Mouse (Mus musculus) adrenal gland, postnatal 10 days (tissue): Measurements from ENCODE around the gene Rap2b. TPM values are rescaled to one million over a fixed set of nuclear protein-coding genes. Genes with fewer than 3 reads are reported as not detected.

Experiments used
- DNase-seq: peaks from one replicate; pipeline ENCODE4 v3.0.0; 2021; ENCODE audit warnings: mixed read lengths
- long read RNA-seq, 2 experiments: library from polyadenylated mRNA; stranded (forward); transcript quantifications; one replicate each; pipeline ENCODE4 v2.0.0; 2021
- total RNA-seq, 2 experiments: library from RNA; stranded (reverse); gene quantifications; 2 replicates each; pipeline ENCODE4 v1.2.3; 2021

Gene Rap2b
- 1 to 10 TPM; 5.8 to 6.4 TPM for total RNA-seq
- long read RNA-seq, experiment 1, full-length matches to known transcripts, result 10 of 10 reads
- long read RNA-seq, experiment 1, partial matches to known transcripts, result 0 of 10 reads
- long read RNA-seq, experiment 1, other reads (novel, unspliced or antisense), result 0 of 10 reads
- long read RNA-seq, experiment 2, full-length matches to known transcripts, result 2 of 2 reads
- long read RNA-seq, experiment 2, partial matches to known transcripts, result 0 of 2 reads
- long read RNA-seq, experiment 2, other reads (novel, unspliced or antisense), result 0 of 2 reads

- DNase-seq, result no peak
Observed at GRCm38 (mm10) chr3:61361338-61361737, at the start of gene Rap2b. Gene Rap2b, plus strand, starts transcription at chr3:61361638.

GRCm38 (mm10) chr3:61315002-61315401, 46.4 kb upstream of the Rap2b start:
- no peak for DNase-seq

DNA sequence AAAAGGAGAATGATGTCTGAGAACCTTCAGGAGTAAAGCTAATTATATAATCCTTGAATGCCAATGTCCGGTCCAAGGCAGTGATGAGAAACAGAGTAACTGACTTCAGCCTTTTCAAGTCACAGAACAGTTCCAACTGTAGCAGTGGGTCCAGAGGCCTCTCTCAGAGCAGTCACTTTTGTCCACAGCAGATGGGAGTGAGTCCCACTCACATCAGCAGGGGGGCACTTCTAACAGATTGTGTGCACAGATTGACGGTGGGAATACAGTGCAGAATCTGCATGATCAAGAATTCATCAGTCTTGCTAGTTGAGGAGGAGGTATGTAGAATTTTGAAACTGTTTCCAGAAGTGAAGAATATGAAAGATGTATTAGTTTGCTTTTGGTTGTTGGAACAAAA, 41.4 kb upstream of the Rap2b start:
- no peak for DNase-seq

DNA sequence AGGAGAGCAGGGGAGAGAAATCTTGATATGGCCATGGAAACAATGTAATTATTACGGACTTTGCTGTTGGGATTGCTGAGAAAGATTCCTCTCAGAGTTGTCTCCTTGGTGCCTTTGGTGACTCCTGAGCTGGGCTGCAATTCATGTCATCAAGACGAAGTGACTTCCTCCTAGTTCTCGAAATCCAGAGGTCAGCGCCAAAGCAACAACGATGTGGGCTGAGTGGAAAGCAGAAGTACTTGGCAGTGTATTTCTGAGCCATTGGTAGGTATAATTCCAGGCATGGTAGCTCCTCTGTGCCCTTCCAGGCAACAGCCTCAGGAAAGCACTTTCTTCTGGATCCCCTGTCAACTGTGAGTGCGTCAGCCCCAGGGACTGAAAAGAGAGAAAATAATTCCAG, 39.8 kb upstream of the Rap2b start:
- no peak for DNase-seq

DNA sequence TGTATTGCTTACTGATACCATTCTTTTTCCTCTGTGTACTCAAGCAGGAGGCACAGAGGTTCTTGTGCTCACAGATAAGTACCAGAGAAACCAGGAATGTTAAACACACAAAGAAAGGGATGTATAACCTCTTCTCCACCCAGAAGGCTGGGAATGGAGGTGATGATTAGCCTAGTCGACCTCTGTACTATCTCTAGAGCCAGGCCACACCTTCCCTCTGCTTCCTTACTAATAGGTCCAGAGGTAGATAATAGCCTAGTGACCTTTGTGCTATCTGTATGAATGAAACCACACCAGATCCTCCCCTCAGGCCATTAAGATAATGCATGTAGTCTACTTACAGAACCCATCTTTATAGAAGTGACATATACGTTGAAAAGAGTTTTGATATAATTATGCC, 25.2 kb upstream of the Rap2b start:
- DNase-seq, result no peak

DNA sequence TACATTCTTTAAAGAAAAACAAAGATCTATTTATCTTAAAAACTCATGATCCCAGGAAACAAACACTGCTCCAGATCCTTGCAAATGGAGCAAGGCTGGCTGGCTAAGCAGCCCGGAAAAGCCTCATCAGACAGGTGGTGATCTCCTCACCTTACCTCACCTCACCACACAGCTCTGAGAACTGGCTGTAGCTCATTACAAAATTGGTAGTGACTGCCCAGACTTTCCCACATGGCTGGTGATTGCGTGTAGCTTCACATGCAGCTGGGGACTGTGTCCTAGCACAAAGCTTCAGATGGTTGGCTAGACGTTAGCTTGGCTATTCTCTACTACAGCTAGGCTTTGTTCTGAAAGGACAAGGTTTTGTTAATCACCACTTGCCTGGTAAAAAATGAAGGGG, 24.2 kb upstream of the Rap2b start:
- DNase-seq, result peak; percentile 7

DNA sequence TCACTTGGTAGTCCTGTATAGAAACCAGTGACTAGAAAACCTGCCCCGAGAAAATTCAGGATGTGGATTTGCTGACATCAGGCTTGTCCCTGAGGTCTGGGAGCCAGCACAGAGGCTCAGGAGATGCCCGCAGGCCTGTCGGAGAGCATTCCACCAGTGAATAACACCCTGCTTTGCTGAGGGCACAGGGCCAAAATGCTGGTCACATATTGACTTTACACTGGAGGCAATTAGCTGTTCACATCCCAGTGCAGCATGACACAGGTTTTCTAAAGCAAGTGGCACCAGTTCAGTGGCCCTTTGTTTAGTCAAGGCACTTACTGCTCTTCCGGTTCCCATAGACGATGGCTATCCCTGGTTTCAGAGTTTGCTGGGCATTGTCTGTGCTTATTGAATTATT, 21.1 kb upstream of the Rap2b start:
- DNase-seq, result no peak

- DNase-seq, result no peak
Observed at GRCm38 (mm10) chr3:61344031-61344430, 17.4 kb upstream of the Rap2b start.

DNA sequence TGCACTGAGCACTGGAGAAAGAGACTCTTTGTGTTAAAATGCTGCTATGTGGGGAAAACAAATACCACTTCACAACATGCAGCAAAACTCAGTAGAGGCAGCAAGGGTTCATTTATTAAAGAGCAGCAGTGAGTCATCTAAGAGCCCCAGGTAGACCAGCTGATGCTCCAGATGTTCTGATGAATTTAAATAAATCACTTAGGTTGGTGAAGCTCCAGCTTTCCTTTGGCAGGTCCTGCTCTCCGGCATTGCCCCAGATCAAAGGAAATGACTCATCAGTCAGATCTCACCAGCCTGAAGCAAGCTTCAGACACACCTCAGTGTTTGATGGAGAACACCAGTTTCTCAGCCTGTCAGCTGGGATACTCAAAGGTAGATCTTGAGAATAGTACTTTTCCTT, 15.8 kb upstream of the Rap2b start:
- DNase-seq, result no peak

GRCm38 (mm10) chr3:61348036-61348614, 13.3 kb upstream of the Rap2b start:
- DNase-seq, result no peak

GRCm38 (mm10) chr3:61349433-61349832, 12.0 kb upstream of the Rap2b start:
- no peak for DNase-seq

GRCm38 (mm10) chr3:61355464-61355863, 6.0 kb upstream of the Rap2b start:
- no peak for DNase-seq

DNA sequence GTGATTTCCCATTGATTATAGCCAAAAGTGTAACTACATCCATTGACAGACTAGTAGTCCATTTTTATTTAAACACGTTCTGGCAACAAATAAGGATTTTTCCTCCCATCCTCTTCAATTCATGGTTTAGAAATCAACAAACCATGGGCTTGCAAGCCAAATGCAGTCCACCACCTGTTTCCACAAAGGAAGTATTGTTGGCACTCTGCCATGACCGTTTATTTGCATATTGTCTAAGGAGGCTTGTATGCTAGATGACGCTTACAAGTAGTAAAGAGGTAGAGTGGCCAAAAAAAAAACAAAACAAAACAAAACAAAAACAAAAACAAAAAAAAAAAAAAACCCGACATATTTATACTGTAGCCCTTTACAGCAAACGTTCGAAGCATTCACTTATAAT, 3.3 kb upstream of the Rap2b start:
- no peak for DNase-seq

- no peak for DNase-seq
Observed at GRCm38 (mm10) chr3:61358756-61359293, 2.6 kb upstream of the Rap2b start.

- DNase-seq, result no peak
Observed at GRCm38 (mm10) chr3:61362821-61363160, 1.4 kb downstream of the Rap2b start.

DNA sequence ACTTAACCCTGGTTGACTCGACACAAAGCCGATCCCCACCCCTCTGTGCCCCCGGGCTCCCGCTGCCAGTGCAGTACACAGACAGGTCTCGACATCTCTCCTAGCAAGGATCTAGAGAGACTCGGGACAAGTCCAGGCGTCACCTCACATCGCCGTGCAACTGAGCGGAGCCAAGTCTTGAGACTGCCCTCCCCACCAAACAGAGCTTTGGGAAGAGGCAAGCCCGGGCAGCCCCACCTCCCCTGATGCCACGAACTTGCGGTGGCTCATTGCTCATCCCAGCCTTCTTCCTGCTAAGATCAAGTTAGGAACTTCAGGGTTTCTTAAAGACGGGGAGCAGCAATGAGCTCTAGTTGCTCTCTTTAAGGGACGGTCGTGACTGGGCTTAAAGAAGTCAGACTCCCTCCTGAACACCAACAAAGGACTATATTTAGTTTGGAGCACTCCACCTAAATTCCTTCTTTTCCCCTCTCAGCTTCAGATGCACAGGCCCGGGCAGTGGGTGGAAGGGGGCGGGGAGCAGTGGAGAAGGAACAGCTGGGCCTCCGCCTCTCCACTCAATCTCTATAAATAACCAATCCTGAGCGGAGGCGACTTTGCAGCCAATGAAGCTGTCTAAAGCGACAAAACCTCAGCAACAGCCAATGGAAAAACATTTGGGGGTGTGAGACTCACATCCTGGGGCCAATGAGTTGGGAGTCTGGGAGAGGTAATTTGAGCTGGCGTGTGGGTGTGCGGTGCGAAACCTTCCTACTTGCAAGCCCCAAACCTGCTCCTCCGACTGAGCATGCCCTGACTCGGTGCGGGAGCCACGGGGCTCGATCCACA, 1.9 kb downstream of the Rap2b start:
- DNase-seq, result peak; percentile 92

DNA sequence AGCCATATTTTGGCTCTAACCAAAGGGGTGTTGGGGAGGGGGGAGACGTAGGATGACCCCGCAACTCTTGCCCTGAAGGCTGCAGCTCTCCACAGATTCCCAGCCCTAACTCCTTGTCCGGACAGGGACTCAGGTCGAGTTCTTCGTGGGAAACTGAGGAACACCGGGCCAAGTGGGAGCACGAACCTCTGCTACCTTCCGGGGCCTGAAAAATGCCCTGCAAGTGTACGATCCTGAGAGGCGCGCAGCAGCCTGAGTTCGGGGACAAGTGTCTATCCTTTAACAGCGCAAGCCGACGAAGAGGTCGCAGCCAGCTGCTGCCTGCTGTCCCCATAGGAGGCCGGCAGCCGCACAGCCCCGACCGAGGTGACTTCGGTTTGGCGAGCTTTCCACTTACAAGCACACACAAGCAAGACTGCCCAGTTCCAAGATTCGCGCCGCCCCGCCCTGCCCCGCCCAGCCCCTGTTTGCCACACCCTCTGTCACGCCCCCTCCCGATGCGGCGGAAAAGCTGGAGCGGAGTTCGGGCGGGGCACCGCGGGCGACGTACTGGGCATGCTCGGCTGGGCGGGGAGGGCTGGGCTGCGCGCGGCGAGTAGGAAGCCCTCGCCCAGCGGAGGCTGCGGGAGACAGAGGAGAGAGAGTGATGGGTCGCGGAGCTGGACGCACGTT, 2.7 kb downstream of the Rap2b start:
- DNase-seq, result peak; percentile 97

DNA sequence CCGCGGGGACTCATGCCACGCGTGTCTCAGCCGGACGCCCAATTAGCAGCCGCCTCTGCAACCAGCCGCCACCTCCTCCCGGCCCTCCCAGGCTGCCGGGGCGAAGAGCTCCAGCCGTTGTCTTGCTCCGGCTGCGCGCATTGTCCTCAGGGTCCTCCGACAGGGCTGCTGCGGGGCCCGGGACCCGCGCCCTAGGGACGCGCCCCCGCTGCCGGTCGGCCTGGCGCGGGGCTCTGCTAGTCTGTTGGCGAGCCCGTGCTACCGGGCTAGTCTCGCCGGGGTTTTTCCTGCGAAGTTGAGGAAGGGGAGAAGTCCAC, 3.2 kb downstream of the Rap2b start:
- no peak for DNase-seq

- DNase-seq, result peak; percentile 65
Observed at GRCm38 (mm10) chr3:61364978-61365778, 3.7 kb downstream of the Rap2b start.

DNA sequence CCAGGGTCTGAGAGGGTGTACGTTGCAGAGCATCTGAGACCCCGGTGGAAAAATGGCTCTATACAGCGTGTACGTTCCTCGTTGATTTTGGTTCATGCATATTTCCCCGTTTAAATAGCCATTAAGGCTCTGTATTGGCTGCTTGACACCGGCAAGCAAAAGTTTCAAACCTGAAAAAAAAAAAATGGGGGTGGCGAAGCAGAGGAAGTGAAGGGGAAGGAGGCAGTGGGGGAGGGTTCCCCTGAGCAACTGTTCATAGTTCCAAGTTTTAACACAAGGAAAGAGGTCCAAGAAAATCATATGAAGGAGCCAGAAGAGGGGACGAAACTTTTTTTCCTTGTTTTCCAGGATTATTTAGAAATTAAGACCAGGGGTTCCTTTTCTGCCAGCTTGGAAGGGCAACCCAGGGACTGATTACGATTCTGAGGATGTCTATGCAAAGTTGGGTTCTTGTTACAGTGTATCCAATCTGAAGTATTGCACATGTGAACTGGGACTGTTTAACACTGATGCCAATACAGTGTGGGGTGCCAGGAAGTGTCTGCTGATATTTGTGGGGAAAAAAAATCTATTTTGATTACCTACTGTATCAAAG, 4.4 kb downstream of the Rap2b start, which contains the start of gene B430305J03Rik:
TSS of gene B430305J03Rik (minus strand) at position 173 of the 595 bp plus-strand sequence.
- DNase-seq, result no peak

DNA sequence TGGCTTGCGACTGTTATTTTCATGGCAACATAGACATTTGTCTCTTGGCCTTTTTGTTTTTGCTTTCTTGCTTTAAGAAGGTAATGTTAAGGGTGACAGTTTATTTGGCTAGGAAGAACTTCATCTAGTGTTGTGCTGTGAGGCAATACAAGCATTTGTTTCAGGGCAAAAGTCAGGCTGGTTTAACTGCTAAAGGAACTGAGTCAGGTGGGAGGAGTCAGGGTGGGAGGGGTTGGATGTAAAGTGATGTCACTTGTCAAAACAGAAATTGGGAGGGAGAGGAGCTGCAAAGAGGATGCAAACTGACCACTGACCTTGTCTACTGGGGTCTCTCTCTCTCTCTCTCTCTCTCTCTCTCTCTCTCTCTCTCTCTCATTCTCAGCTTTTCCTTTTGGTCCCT, 7.0 kb downstream of the Rap2b start:
- no peak for DNase-seq

GRCm38 (mm10) chr3:61376001-61376400, 14.6 kb downstream of the Rap2b start:
- no peak for DNase-seq
